Mouse (Mus musculus) cerebellum, postnatal 4 days (tissue): ENCODE measurements around the gene Tmem82.
A peak's percentile ranks its signal among the peaks of the same experiment; 100 is the strongest.

Source experiments
- DNase-seq, 2 experiments: peaks; one replicate each; pipeline ENCODE4 v3.0.0; 2022; ENCODE audit warnings: low spot score in 2 of 2, mixed read lengths in 1 of 2

Gene Tmem82

DNA sequence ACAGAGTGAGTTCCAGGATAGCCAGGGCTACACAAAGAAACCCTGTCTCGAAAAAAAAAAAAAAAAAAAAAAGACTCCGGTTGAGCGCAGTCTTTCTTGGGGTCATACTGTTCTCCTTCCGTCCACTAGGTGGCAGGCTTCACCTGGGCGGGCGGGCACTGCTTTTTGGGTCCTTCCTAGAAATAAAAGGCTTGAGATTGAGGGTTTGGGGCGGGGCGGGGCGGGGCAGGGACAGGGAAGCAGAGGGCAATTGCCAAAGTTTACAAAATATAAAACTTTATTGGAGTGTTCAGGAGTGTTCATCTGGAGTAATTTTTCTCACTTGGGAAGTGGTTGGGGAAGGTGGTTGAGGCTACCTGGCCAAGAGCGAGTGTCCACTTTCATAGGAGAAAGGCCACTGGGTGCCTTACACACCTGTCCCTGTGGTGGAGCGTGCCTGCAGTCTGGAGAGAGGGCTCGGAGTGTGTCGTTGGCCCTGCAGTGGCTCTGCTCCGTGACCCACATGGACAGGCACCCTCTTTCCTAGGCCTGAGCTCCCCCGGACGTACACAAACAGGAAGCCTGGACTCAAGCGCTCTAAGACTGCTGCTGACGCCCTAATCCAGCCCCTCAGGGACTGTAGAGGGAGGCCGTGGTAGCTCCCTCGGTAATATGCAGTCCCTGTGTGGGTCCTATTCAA, at the start of gene Tmem82:
Gene Tmem82 (minus strand): TSS at position 69 of the 679 bp plus-strand sequence.
- DNase-seq, result peak in 1 of 2 experiments; percentile 61

DNA sequence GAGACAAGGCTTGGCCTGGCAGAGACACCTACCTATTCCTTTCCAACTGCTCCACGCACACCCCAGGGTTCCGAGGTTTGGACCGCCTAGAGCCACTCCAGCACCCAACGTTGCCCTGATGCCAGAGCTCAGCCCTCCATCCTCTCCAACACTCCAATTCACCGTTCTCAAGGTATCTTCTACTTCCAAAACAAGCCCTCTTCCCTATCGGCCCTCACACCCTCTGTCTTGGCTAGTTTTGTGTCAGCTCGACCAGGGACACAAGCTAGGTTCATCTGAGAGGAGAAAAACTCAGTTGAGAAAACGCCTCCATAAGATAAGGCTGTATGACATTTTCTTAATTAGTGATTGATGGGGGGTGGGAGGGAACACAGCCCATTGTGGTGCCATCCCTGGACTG, 46.4 kb upstream of the Tmem82 start, which contains the start of gene Plekhm2:
Gene Plekhm2 (minus strand): TSS at position 101 of the 400 bp plus-strand sequence.
- DNase-seq, result no peak

DNA sequence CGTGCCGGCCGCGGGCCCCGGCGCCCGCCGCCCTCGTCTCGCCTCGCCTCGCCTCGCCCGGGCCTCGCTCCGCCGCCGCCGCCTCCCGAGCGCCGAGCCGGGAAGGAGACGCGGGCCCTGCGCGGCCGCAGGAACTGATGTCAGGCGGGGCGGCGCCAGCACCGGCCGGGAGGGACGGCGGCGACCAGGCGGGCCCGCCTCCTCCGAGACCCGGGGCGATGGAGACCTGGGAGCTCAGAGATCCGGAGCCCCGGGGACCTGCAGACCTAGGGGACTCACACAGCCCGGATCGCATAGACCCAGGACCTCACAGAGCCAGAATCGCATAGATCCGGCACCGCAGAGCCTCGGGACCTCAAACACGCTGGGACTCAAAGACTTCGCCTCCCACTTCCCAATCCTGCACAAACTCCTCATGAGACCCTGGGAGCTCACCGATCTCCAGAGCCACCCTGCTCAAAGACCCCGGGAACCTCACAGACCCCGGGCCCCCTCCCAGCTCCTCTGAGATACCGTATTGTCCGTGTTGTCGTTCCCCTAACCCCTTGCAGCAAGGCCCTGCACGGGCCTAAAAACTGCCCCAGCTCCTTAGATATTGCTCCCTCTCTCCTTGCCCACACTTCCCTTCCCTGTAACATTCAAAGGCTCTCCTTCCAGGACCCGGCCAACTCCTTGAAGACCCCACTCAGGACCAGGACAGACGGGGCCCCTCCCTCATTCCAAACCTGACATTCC, 45.7 kb upstream of the Tmem82 start:
- peak; percentile 48 to 63 for DNase-seq

DNA sequence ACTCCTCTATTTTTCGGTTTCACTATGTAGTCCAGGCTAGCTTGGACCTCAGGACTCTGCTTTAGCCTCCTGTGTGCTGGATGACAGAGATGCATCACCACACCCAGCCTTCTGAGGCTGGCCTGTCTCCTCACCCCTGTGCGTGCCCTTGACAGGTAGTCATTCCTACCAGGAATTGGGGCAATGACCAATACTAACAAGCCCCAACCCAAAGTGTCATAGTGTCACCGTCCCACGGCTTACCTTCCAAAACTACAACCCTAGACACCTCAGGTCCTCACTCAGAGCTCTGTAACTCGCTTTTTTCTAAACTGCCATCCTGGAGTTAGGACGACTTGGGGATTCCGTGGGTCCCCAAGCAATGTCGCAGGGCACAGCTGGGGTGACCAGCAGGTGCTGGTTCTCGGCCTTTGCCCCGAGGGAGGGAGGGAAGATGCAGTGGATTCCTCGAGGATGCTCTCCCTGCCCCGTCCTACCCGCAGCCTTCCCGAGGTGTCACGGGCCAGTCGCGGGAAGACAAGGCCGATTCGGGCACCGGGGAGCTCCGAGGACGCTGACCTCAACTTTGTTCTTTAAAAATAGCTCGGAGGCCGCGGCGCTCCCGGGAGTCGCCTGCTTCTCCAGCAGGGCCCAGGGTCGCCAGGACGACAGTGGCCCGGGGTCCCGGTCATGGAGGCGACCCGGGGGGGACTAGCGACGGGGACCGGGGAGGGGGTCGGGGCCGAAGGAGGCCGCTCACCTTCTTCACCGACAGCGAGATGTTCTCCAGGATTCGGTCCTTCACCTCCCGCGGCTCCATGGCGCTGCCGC, 44.9 kb upstream of the Tmem82 start:
- DNase-seq, result peak in 1 of 2 experiments; percentile 39

DNA sequence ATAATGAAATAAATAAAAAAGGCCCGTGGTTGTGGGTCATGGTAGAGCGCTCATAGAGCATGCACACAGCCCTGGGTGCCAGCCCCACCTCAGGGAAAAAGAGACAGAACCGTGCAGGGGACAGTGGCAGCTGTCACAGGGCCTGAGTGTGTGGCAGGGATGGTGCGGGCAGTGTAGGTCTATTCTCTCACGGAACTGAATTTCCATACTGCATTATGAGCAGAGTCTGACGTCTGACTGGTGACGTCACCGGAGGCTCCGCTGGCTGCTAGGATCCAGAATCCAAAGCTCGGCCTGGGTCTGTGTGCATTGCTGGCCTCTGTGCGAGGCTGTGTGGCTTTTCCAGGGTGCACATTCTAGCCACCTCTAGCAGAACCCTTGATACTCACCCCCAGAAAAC, 42.5 kb upstream of the Tmem82 start:
- no peak for DNase-seq

DNA sequence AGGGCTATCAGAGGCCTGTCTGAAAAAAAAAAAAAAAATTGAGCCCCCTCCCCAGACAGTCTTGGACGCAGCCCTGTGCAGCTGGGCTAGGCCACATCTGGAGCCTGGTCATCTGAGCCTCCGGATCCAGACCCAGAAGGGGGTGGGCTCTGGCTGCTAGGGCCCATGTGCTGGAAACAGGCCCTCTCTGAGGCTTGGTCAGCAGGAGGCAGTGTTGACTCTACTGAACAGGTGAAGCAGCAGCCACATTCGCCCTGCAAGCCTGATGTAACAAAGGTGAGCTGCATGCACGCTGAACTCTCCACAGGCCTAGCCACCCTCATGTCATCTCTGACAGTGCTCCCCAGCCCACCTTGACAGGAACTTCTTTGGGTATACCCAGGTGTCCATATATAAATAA, 41.3 kb upstream of the Tmem82 start:
- no peak for DNase-seq

GRCm38 (mm10) chr4:141658846-141659484, 40.5 kb upstream of the Tmem82 start:
- DNase-seq, result no peak

DNA sequence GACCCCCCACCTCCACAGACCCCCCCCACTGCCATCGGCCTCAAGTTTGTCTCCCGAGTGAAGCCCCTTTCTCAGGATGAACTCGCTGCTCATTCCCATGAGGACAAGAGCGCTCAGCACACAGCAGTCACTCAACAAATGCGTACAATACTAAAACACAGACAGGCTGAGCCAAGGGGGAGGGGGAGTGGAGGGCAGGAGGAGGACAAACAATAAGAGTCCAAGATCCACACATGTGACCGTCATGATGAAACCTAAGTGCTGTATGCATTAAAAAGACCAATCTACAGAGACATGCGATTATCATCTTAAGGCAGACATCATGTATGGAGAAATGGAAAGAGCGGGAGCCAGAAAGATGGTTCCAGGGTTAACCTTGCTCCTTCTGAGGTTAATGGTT, 38.5 kb upstream of the Tmem82 start:
- no peak for DNase-seq

GRCm38 (mm10) chr4:141655908-141656608, 37.6 kb upstream of the Tmem82 start:
- DNase-seq, result no peak

GRCm38 (mm10) chr4:141654509-141654908, 36.1 kb upstream of the Tmem82 start:
- DNase-seq, result no peak

- DNase-seq, result no peak
These were observed 35.4 kb upstream of the Tmem82 start for GRCm38 (mm10) chr4:141653813-141654212.

DNA sequence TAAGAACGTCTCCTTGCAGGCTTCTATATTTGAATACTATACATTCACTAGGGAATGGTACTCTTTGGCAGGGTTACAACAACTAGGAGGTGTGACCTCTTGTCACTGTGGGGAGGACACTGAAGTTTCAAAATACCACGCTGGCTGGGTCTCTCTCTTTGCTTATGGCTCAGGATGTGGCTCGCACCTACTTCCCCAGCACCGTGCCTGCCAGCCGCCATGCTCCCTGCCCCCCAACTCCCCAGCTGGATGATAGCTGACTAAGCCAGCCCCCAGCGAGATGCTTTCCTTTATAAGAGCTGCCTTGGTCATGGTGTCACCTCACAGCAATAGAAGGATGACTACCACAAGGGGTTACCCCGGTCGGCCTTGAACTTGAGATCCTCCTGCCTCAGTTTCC, 34.6 kb upstream of the Tmem82 start:
- no peak for DNase-seq

DNA sequence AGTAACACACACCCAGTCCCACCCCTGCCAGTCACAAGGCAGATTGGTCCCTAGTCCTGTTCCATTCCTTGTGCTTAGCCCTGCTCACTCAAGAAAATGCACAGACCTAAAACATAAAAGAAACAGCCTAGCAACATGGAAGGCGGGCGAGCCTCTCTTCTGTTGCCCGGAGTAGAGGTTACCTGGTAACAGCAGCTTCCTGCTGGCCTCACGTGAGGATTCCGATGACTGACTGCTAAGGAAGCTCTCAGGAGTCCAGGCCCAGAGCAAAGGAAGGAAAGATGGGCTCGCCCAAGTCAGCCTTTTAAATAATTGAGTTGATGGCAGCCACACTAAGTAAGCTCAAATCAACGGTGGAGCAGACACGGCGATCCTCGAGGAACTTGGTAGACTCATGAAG, 33.5 kb upstream of the Tmem82 start:
- DNase-seq, result no peak

DNA sequence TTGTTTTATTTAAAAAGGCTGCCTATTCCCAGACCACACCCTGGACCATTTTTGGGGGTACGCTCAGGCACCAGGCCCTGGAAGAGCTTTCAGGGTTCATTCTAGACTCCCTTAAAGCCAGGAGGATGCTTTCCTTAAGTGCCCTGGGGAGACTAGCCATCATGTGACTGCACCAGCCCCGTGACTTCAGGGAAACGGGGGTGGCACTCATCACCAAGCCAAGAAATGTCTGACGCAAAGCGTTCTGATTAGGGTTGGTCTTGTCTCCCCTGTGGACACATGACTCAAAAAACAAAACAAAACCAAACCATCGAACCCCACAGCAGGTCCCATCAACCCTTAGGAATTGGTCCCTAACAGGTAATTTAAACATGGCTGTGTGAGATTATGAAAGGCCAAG, 32.9 kb upstream of the Tmem82 start:
- DNase-seq, result no peak

GRCm38 (mm10) chr4:141649244-141649643, 30.8 kb upstream of the Tmem82 start:
- no peak for DNase-seq

DNA sequence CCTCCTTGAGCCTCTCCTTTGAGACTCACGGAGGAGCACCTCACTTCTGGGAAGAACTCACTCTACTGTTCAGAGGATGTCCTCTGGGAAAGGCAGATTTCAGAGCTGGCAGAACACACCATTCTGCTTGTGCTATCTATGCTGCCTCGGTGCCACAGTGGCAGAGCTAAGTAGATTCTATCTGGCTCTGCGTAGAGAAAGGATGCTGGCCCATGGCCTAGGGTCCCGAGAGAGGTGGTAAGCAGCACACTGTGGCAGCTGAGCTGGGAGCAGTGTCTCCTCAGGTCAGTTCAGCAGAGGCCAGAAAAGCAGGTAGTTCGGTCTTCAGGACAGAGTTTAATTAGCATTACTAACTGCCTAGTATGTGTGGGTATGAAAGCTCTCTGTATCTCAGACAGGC, 29.8 kb upstream of the Tmem82 start:
- DNase-seq, result no peak

- no peak for DNase-seq
These were observed 28.8 kb upstream of the Tmem82 start for GRCm38 (mm10) chr4:141647187-141647586.

DNA sequence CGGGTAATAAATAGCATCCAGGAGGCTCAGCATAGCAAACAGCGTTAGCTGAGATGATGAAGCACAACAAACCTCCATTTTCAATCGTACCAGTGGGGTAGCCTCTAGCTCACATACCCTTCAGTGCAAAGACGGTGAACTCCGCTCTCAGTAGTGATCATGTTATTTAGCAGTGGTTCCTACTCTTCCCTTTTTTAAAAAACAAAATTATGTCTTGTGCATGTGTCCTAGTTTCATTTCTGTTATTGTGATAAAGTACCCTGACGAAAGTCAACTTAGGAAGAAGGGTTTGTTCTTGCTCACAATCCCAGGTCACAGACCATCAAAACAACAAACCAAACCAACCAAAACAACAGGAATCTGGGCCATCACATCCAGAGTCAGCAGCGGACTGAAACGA, 27.6 kb upstream of the Tmem82 start:
- DNase-seq, result no peak

- peak in 1 of 2 experiments; percentile 71 for DNase-seq
These were observed 24.9 kb upstream of the Tmem82 start for GRCm38 (mm10) chr4:141643118-141643855.

GRCm38 (mm10) chr4:141641961-141642811, 23.8 kb upstream of the Tmem82 start:
- no peak for DNase-seq
